Mouse (Mus musculus) spleen, adult 2 months (tissue): ENCODE results near the gene Il21r.

Source experiments
- CTCF ChIP-seq: fragments of 200-500 bp; IDR thresholded peaks from 2 replicates; pipeline ENCODE4 v1.5.1; 2011; ENCODE audit warnings: mild to moderate bottlenecking, inconsistent platforms; ENCODE audit not compliant: insufficient read depth, insufficient read length, insufficient replicate concordance; ENCODE audit errors: extremely low read depth
- POLR2A ChIP-seq: fragments of 200-500 bp; IDR thresholded peaks from 2 replicates; pipeline ENCODE4 v1.6.1; 2011; ENCODE audit warnings: low read depth, low read length, inconsistent platforms

DNA sequence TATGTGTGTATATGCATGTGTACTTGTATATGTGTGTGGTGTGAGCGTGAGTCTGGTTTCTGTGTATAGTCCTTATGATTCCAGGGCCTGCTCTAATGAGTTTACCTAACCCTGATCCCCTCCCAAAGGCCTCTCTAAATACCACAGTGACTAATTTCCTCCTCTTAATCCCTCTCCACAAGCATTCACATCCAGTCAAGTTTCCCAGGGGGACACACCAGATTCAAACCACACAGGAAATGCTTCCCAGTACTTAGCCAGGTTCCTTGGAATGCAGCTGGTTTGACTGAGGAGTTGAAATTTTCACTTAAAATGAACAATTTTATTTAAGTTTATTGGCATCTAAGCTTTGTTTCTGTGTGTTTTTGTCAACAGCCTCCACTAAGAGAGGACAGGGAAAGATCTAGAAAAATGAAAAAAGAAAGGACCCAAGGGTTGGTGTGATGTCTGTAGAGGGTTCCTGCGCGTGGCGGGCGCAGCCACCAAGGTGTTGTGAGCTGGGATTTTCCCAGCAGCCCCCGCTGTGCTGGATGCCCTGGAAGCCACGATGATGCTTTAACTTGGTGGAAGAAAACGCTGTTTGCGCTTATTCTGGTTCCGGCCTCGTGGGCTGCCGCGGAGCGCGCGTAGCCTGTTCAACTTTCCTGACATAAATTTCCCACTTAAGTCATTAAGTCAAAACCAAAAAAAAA, 22.5 kb upstream of the Il21r start:
- TF ChIP-seq CTCF (no peak), POLR2A (no peak; the same call in 1 of the 2 replicates)
